Comparison of ENCODE assay signal across 22 mouse cellular contexts in genomic region chr16:17650711-17651110, GRCm38 (mm10). TPM values are rescaled to one million over a fixed set of nuclear protein-coding genes. Genes with fewer than 3 reads are reported as not detected.
DNase-seq lines count a peak whose midpoint lies in the region; TF ChIP-seq lines count a peak whose summit lies in the region.
"Had no signal": no experiment of that assay in that cellular context is flagged by ENCODE, and none has a peak within 500 bp of the region (broad histone marks: within the 10 kb centered on the region; RNA-seq: fewer than 3 reads in every experiment).

No protein-coding gene starts in this region.

- peak overlapping the region; percentile 62 for H3K27ac ChIP-seq in left cerebral cortex, adult 2 months
- H3K27ac ChIP-seq: embryonic facial prominence, embryonic 15.5 days; forebrain, embryonic 10.5 days; heart, adult 2 months; heart, embryonic 15.5 days; hindbrain, embryonic 10.5 days; hindbrain, embryonic 15.5 days had no signal

- peak; percentile 56 to 58 for DNase-seq in cerebellum, adult 18-20 months
- DNase-seq in cerebellum, adult 8-10 months, result no peak
- DNase-seq in left cerebral cortex, adult 2 months (ENCODE audit: extremely low spot score in 1 of 2, low spot score in 2 of 2), result no peak
- no peak for DNase-seq in left cerebral cortex, adult 11 months (ENCODE audit: low spot score)
- DNase-seq in cerebellum, adult 9-10 months, result peak; percentile 62
- DNase-seq in cerebellum, postnatal 25 days, result peak; percentile 58 to 64
- DNase-seq in thymus, postnatal 10 days (ENCODE audit: low spot score in 2 of 2), result no peak
- DNase-seq in thymus, postnatal 4 days, result no peak
- DNase-seq: adrenal gland, adult 8-10 months; adrenal gland, postnatal 36 days; embryo, embryonic 11 days; gastrocnemius, postnatal 10 days; heart, adult 2 months; heart, postnatal 14 days; kidney, adult 8-10 months had no signal

- TF ChIP-seq CTCF in left cerebral cortex, adult 2 months (IDR thresholded peaks at IDR 0.05), result no peak

- intact Hi-C loops in left cerebral cortex, adult 2 months (cut with DNase I), result no loop called here

- H3K4me3 ChIP-seq in left cerebral cortex, adult 2 months, result no peak overlapping the region
- H3K4me3 ChIP-seq: embryonic facial prominence, embryonic 15.5 days; erythroblast, embryonic 14.5 days; forebrain, embryonic 10.5 days; heart, adult 2 months; heart, embryonic 15.5 days; hindbrain, embryonic 10.5 days; hindbrain, embryonic 15.5 days had no signal

RNA-seq across cellular contexts. Expression of gene Ccdc74a, which starts 4.4 kb away (rescaled TPM):
- total RNA-seq in left cerebral cortex, adult 2 months (2021), result 10 to 100 TPM; 22.9 to 26.2 TPM
- total RNA-seq: CH12.LX had no signal

RNA-seq across cellular contexts. Expression of gene Smpd4, which starts 31.6 kb away (rescaled TPM):
- 10 to 100 TPM; 73.7 to 82.8 TPM for total RNA-seq in left cerebral cortex, adult 2 months (2021)

Comparison
In these comparisons a context has a peak if more than half of its experiments do, and no peak if none do; other contexts are left out.
1. DNase-seq: peak in cerebellum, adult 18-20 months (2 of 2), cerebellum, adult 9-10 months (single experiment) and cerebellum, postnatal 25 days (2 of 2); none in cerebellum, adult 8-10 months (single experiment), left cerebral cortex, adult 2 months (0 of 2), left cerebral cortex, adult 11 months (single experiment), thymus, postnatal 10 days (0 of 2) and thymus, postnatal 4 days (single experiment).